Mouse (Mus musculus) layer of hippocampus, postnatal 14 days (tissue): Measurements from ENCODE around the gene Slc2a13. TPM values are rescaled to one million over a fixed set of nuclear protein-coding genes. Genes with fewer than 3 reads are reported as not detected.

Source experiments
- DNase-seq, 2 experiments: peaks; one replicate each; pipeline ENCODE4 v3.0.0; 2021 to 2022; ENCODE audit warnings: low spot score in 2 of 2, mixed read lengths in 1 of 2
- total RNA-seq, 2 experiments: library from RNA; stranded (reverse); gene quantifications; 2 replicates each; pipeline ENCODE4 v1.2.3; 2021

Slc2a13 gene
- total RNA-seq, 2 experiments from 2014 or later = 51.4 to 51.9 TPM

GRCm38 (mm10) chr15:91503291-91503690 is 69.8 kb downstream of the Slc2a13 start:
- DNase-seq = no peak

DNA sequence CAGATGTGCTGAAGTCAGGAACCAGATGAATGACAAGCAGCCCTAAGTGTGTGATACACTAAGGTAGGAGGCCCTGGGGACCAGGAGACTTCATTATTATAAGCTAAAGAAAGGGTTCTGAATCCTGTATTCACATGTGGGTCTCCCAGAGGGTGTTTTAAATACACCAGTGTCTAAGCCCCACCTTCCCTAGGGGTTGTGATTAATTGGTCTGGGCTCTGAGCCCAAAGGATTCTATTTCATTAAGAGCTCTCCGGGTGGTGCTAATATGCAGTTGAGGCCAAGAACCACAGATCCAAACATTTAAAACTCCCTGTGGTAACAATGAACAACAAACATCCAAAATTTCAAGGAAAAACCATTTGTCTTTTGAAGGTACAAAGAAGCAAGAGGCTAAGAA is 70.4 kb downstream of the Slc2a13 start:
- peak in 1 of 2 experiments; percentile 65 for DNase-seq

GRCm38 (mm10) chr15:91502235-91502634 is 70.8 kb downstream of the Slc2a13 start:
- DNase-seq = no peak

- no peak for DNase-seq
These were observed 78.0 kb downstream of the Slc2a13 start for GRCm38 (mm10) chr15:91495014-91495413.

- no peak for DNase-seq
These were observed 93.0 kb downstream of the Slc2a13 start for GRCm38 (mm10) chr15:91479924-91480615.

- DNase-seq = peak in 1 of 2 experiments; percentile 62
These were observed 95.3 kb downstream of the Slc2a13 start for GRCm38 (mm10) chr15:91477766-91478165.

GRCm38 (mm10) chr15:91473690-91474409 is 99.2 kb downstream of the Slc2a13 start:
- DNase-seq = no peak

GRCm38 (mm10) chr15:91465331-91465730 is 107.7 kb downstream of the Slc2a13 start:
- no peak for DNase-seq

DNA sequence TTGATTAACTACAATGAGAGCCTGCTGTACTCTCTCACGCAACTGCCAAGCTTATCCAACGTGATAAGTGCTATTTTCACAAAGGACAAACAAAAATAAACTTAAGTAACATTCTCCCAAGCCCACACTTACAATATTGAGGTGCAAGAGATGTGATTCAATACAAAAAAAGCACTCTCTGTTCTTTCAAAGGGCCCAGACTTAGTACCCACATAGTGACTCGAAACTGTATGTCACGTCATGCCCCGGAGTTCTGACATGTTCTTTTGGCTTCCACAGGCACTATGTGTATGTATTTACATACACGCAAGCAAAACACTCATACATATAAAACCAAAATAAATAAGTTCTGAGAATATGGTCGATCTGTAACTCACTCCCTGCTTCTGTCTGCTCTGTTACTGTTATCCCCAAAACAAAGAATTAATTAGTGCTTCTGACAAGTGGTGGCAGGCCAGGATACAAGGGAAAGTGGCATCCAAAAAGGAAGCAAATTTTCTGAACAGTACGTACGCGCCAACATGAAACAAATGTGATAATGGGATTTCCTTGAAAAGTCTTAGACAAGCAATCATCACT is 109.1 kb downstream of the Slc2a13 start:
- DNase-seq = no peak

- no peak for DNase-seq
These were observed 109.9 kb downstream of the Slc2a13 start for GRCm38 (mm10) chr15:91463026-91463661.

GRCm38 (mm10) chr15:91461940-91462339 is 111.1 kb downstream of the Slc2a13 start:
- DNase-seq = no peak

- DNase-seq = no peak
These were observed 115.9 kb downstream of the Slc2a13 start for GRCm38 (mm10) chr15:91457202-91457601.

- DNase-seq = no peak
These were observed 127.7 kb downstream of the Slc2a13 start for GRCm38 (mm10) chr15:91445399-91445798.

DNA sequence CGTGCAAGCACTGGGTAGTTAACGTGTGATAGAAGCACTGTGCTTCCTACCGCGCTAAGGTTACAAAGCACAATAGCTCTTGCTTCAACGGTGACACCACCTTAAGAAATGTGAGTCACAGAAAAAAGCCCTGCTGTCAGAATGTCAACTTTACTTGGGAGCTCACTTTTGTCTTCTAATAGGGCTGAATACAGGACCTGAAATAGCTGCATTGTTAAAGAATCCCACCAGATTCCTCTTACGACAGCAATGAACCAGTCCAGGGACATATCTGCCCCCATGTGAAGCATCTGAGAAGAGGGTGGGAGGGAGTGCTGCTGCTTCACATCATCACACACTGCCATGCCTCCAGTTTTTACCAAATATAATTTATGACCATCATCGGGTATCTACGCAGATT is 129.6 kb downstream of the Slc2a13 start:
- DNase-seq = no peak

GRCm38 (mm10) chr15:91439883-91440282 is 133.2 kb downstream of the Slc2a13 start:
- peak in 1 of 2 experiments; percentile 39 for DNase-seq

GRCm38 (mm10) chr15:91425426-91425825 is 147.6 kb downstream of the Slc2a13 start:
- DNase-seq = peak; percentile 57 to 84

GRCm38 (mm10) chr15:91406979-91407378 is 166.1 kb downstream of the Slc2a13 start:
- no peak for DNase-seq

- no peak for DNase-seq
These were observed 177.9 kb downstream of the Slc2a13 start for GRCm38 (mm10) chr15:91395165-91395564.

DNA sequence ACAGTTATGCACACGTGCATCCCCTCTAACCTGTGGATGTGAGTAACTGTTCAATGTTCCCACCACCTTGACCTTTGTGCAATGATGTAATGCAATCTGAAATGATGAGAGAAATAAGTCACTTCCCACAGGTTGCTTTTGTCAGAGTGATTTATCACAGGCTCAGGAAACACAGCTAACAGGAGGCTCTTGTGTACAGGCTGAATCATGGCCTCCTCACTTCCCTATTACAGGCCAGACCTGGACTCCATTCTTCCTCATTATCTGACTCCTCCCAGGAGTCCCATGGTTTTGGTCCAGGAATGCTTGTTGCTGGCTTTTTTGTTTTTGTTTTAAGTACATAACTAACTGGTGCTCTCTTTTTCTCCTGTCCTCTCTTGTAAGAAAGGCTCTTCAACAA is 189.4 kb downstream of the Slc2a13 start:
- DNase-seq = no peak

DNA sequence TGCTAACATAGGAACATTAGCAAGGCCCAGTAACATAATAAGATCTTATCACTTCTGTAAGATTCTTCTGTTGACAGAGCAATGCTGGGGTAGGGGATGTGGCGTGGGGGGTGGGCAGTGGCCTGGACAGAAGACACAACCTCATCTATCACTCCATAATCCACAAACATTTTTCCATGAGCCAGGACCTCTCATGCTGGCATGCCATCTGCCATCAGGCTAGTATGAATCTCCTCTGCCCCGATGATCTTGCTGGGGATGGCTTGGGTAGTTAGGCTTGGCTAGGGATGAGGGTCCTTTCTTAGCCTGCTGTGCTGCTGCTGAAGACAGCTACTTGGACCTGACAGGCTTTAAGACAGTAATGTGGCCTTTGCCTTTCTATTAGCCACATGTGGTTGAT is 190.5 kb downstream of the Slc2a13 start:
- no peak for DNase-seq

GRCm38 (mm10) chr15:91381864-91382263 is 191.2 kb downstream of the Slc2a13 start:
- no peak for DNase-seq
